Mouse (Mus musculus) heart, postnatal 0 days (tissue): ENCODE results near the gene Xk. TPM values are rescaled to one million over a fixed set of nuclear protein-coding genes. Genes with fewer than 3 reads are reported as not detected.
"Not testable (repeated sequence)": the region's sequence is repeated elsewhere in the genome, so short reads cannot be mapped to it uniquely, and the experiment has no call there.

Experiments used
- ATAC-seq: fragments of 200-750 bp; cut with Nextera tagmentation; 2 replicates; pipeline ENCODE4 v1.8.0; 2017; ENCODE audit warnings: low read depth, moderate number of reproducible peaks, moderate library complexity; ENCODE audit not compliant: insufficient read depth
- DNase-seq: peaks from one replicate; pipeline ENCODE4 v3.0.0-alpha.2; 2016; ENCODE audit warnings: low spot score
- H3K27ac ChIP-seq: fragments of 300-500 bp; sonication (generic); 2 replicates; pipeline ENCODE4 v1.5.1; 2014; ENCODE audit warnings: low read depth, mild to moderate bottlenecking
- H3K27me3 ChIP-seq: fragments of 300-500 bp; sonication (generic); 2 replicates; pipeline ENCODE4 v1.6.1; 2014; ENCODE audit warnings: low read length, mixed read lengths; ENCODE audit not compliant: control insufficient read depth, insufficient read depth
- H3K36me3 ChIP-seq: fragments of 300-500 bp; sonication (generic); replicated peaks from 2 replicates; pipeline ENCODE4 v1.6.1; 2014; ENCODE audit warnings: low read length, mixed read lengths; ENCODE audit not compliant: control insufficient read depth, insufficient read depth
- H3K4me1 ChIP-seq: fragments of 300-500 bp; sonication (generic); 2 replicates; pipeline ENCODE4 v1.6.1; 2014; ENCODE audit warnings: antibody characterized with exemption; ENCODE audit not compliant: control insufficient read depth, insufficient read depth
- H3K4me2 ChIP-seq: fragments of 300-500 bp; sonication (generic); 2 replicates; pipeline ENCODE4 v1.6.1; 2014; ENCODE audit warnings: low read depth, mild to moderate bottlenecking, low read length, moderate library complexity
- H3K4me3 ChIP-seq: fragments of 300-500 bp; sonication (generic); 2 replicates; pipeline ENCODE4 v1.5.1; 2014; ENCODE audit warnings: low read depth, low read length
- H3K9ac ChIP-seq: fragments of 300-500 bp; sonication (generic); replicated peaks from 2 replicates; pipeline ENCODE4 v1.6.1; 2014; ENCODE audit warnings: low read depth, low read length, mixed read lengths
- H3K9me3 ChIP-seq: fragments of 300-500 bp; sonication (generic); replicated peaks from 2 replicates; pipeline ENCODE4 v1.6.1; 2016; ENCODE audit warnings: low read length; ENCODE audit not compliant: control insufficient read depth
- CTCF ChIP-seq: IDR thresholded peaks from 2 replicates; pipeline ENCODE4 v1.5.1; 2016; ENCODE audit warnings: antibody characterized with exemption, control low read depth, low read depth
- EP300 ChIP-seq: IDR thresholded peaks from 2 replicates; pipeline ENCODE4 v1.6.1; 2016; ENCODE audit warnings: antibody characterized with exemption, low read depth
- WGBS: fragments of 180-500 bp; shearing (Covaris S2); extraction: QIAGEN DNeasy Blood & Tissue Kit; methylation state at CpG from one replicate; pipeline ENCODE4 v1.1.7; 2014; 5-methylcytosine and 5-hydroxymethylcytosine counted together
- polyA plus RNA-seq: library from polyadenylated mRNA; unstranded; fragments of >200 nt; fragmentation: Nextera tagmentation; extraction: Ambion mirVana; gene quantifications from 2 replicates; pipeline ENCODE4 v1.2.1, GENCODE M21; 2015
- total RNA-seq: library from RNA; depleted of rRNA; stranded (reverse); fragments of >200 nt; gene quantifications from 2 replicates; pipeline ENCODE4 v1.2.3, GENCODE M21; 2014; ENCODE audit warnings: low replicate concordance

The Xk gene
- total and polyA plus RNA-seq, 2 experiments from 2014 or later = 1.8 to 4.0 TPM

DNA sequence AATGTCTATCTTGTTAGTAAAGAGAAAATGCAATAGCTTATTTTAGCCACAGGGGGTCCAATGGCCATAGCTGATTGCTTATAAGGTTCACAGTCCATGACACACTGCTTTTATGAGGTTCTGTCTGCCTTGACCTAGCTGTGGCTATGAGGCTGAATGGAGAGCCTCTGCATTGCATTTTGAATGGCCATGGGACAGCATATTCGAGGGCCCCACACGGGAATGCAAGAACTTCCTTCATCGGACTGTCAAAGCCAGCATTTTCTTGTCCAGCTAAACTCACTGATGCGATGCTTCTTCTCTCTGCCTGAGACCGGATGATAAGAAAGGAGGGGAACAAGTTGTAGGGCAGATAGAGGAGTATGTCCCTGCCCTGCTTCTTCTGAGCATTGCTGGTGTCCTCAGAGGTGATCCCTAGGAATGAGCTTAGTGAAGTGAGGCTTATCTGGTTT is 25.9 kb downstream of the Xk start:
- no peak for ATAC-seq
- WGBS = 80% methylated on average over 5 of the region's 5 CpGs

DNA sequence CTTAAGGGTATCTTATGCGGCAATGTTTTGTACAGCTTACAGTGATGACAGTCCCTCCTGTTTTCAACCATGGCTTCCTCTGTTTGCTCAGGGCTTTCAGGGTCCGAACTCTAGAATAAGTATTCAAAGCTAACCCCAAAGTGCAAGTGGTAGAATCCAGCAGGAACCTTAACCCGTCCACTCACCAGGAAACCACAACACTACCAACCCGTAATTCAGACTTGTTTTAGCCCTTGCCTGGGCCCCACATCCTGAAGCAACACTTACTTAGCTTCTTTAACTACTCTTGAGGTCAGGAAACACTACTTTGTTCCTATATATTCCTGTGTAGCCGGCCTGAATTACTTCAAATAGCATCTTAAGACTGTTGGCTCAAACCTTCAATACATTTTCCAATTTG is 30.2 kb downstream of the Xk start:
- no peak for DNase-seq
- TF ChIP-seq CTCF (no peak), EP300 (no peak)
- Histone ChIP-seq H3K4me3 (no peak overlapping the region), H3K9ac (no peak overlapping the region), H3K4me2 (no peak overlapping the region), H3K27ac (no peak overlapping the region), H3K36me3 (no peaks in the 10 kb centered on the region), H3K4me1 (no peaks in the 10 kb centered on the region), H3K27me3 (no peaks in the 10 kb centered on the region), H3K9me3 (no peaks in the 10 kb centered on the region)
- WGBS = 75% methylated on average over 5 of the region's 5 CpGs
- no peak for ATAC-seq

More for the DNA sequence above, 25.9 kb downstream of the Xk start:
- Histone ChIP-seq H3K4me1 (no peaks in the 10 kb centered on the region), H3K27ac (no peak overlapping the region), H3K27me3 (no peaks in the 10 kb centered on the region), H3K9ac (no peak overlapping the region), H3K36me3 (no peaks in the 10 kb centered on the region), H3K9me3 (no peaks in the 10 kb centered on the region), H3K4me2 (no peak overlapping the region), H3K4me3 (no peak overlapping the region)
- no peak for DNase-seq
- TF ChIP-seq CTCF (no peak), EP300 (no peak)

DNA sequence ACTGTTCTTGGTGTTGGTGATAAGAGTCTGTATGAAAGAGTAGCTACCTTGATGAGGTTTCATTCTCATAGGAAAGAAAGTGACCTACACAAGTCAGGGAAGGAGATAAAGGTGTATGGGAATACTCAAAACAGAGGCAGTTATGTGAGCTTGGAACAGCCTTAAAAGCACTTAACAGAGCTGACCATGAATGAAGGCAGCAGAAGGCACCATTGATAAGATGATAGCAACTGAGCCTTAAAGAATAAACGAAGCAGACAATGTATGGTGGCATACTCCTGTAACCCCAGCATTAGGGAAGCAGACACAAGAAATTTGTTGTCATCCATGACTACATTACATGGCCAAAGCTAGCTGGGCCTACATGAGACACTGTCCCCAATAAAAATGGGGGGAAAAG is 30.9 kb downstream of the Xk start:
- H3K4me3 ChIP-seq = no peak overlapping the region
- no peak for ATAC-seq
- DNase-seq = no peak
- no peaks in the 10 kb centered on the region for H3K27me3 ChIP-seq
- H3K36me3 ChIP-seq = no peaks in the 10 kb centered on the region
- TF ChIP-seq CTCF (no peak), EP300 (no peak)
- no peak overlapping the region for H3K27ac ChIP-seq
- no peak overlapping the region for H3K4me2 ChIP-seq
- no peaks in the 10 kb centered on the region for H3K9me3 ChIP-seq
- no peaks in the 10 kb centered on the region for H3K4me1 ChIP-seq
- 33% methylated on average over 1 of the region's 1 CpGs for WGBS
- H3K9ac ChIP-seq = no peak overlapping the region

DNA sequence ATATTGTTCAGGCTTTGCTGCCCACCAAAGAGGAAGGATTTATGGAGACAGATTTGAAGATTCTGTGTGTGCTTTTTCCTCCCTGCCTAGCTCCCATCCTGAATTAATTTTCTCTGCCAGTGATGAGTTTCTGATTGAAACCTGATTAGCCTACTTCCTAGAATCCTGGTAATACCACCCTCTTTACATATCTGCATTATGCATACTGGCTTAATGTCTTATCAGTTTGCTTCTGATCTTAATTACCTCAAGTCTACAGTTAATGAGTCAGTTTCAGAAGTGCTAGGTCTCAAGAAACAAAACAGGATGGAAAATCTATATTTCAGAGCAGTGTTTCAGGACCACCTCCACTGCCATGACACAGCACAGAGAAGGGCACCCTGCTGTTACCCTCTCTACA is 43.9 kb downstream of the Xk start:
- H3K36me3 ChIP-seq, H3K27ac ChIP-seq, H3K27me3 ChIP-seq, H3K4me2 ChIP-seq, H3K4me1 ChIP-seq, DNase-seq, ATAC-seq, H3K9ac ChIP-seq, H3K9me3 ChIP-seq, H3K4me3 ChIP-seq: not testable (repeated sequence)

DNA sequence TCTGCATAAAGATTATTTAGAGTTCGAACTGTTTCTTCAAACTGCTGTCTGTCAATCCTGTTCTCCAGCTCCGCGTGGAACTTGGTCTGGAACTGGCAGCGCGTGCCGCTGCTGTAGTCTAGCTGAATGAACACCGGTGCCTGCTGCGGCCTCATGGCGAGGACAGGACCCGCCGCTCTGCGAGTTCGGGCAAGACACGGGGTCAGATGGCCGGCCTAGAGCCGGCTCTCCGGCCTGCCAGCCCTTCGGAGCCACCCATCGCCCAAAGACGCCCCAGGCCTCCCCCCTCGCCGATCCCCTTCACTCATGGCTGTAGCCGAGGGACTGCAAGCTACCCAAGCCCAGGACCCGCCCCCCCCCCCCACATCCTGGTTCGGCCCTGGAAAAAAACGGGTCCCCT is 55.4 kb downstream of the Xk start:
- not testable (repeated sequence) for DNase-seq, H3K4me3 ChIP-seq, H3K4me2 ChIP-seq, H3K9ac ChIP-seq, H3K4me1 ChIP-seq, H3K36me3 ChIP-seq, H3K27ac ChIP-seq, ATAC-seq, H3K27me3 ChIP-seq, H3K9me3 ChIP-seq
- WGBS = 86% methylated on average over 22 of the region's 26 CpGs

DNA sequence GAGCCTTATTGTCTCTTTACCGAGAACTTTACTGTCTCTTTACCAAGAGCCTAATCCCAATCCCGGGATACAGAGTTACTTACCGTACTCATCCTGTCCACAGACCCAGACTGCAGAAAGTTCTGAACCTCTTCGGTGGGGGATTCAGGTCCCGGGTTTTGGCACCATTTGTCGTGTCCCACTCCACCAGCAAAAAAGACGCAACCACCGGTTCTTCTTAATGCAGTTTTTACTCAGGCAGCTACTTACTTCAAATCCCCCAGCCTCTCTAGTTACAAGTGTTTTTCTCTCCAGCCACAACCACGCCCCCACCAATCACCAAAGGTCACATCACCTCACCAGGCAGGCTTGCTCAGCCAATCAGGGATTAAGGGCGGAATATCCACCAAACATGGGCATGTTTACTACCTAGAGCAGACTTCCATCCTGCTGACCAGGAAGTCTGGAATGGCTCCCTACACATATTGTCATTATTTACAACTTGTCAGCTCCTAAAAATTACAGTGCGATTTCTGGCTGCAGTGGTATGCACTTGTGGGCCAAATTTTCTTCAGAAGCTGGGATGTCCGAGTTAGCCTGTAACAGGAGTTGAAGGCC is 59.9 kb downstream of the Xk start:
- H3K27ac ChIP-seq, H3K27me3 ChIP-seq, H3K4me2 ChIP-seq, H3K9me3 ChIP-seq, H3K9ac ChIP-seq, DNase-seq, H3K4me1 ChIP-seq, H3K4me3 ChIP-seq, H3K36me3 ChIP-seq, ATAC-seq: not testable (repeated sequence)
- 73% methylated on average over 12 of the region's 12 CpGs for WGBS
